Mouse (Mus musculus) heart, embryonic 13.5 days (tissue): ENCODE data around the gene Wipf1. TPM values are rescaled to one million over a fixed set of nuclear protein-coding genes. Genes with fewer than 3 reads are reported as not detected.

Source experiments
- ATAC-seq: fragments of 200-750 bp; cut with Nextera tagmentation; 2 replicates; pipeline ENCODE4 v1.8.0; 2017; ENCODE audit warnings: moderate TSS enrichment; ENCODE audit not compliant: insufficient number of reproducible peaks, low FRiP score, low TSS enrichment; ENCODE audit errors: extremely low read depth
- H3K27ac ChIP-seq: fragments of 300-500 bp; sonication (generic); replicated peaks from 2 replicates; pipeline ENCODE4 v1.5.1; 2015; ENCODE audit warnings: moderate library complexity, mild to moderate bottlenecking, inconsistent platforms
- H3K27me3 ChIP-seq: fragments of 300-500 bp; sonication (generic); replicated peaks from 2 replicates; pipeline ENCODE4 v1.6.1; 2015; ENCODE audit warnings: mild to moderate bottlenecking, inconsistent platforms
- H3K36me3 ChIP-seq: fragments of 300-500 bp; sonication (generic); 2 replicates; pipeline ENCODE4 v1.6.1; 2015; ENCODE audit warnings: mild to moderate bottlenecking, inconsistent platforms
- H3K4me1 ChIP-seq: fragments of 300-500 bp; sonication (generic); 2 replicates; pipeline ENCODE4 v1.6.1; 2015; ENCODE audit warnings: inconsistent platforms
- H3K4me2 ChIP-seq: fragments of 300-500 bp; sonication (generic); 2 replicates; pipeline ENCODE4 v1.6.1; 2015; ENCODE audit warnings: inconsistent platforms, mild to moderate bottlenecking, moderate library complexity
- H3K4me3 ChIP-seq: fragments of 300-500 bp; sonication (generic); 2 replicates; pipeline ENCODE4 v1.5.1; 2015; ENCODE audit warnings: moderate library complexity, mild to moderate bottlenecking, inconsistent platforms
- H3K9ac ChIP-seq: fragments of 300-500 bp; sonication (generic); 2 replicates; pipeline ENCODE4 v1.6.1; 2015; ENCODE audit warnings: inconsistent platforms, mild to moderate bottlenecking, moderate library complexity
- H3K9me3 ChIP-seq: fragments of 300-500 bp; sonication (generic); 2 replicates; pipeline ENCODE4 v1.6.1; 2016; ENCODE audit warnings: inconsistent platforms
- WGBS: fragments of 180-500 bp; shearing (Covaris S2); methylation state at CpG from one replicate; pipeline ENCODE4 v1.1.7; 2015; ENCODE audit warnings: mixed read lengths; 5-methylcytosine and 5-hydroxymethylcytosine counted together
- polyA plus RNA-seq: library from polyadenylated mRNA; unstranded; fragments of >200 nt; fragmentation: Nextera tagmentation; extraction: Ambion mirVana; gene quantifications from 2 replicates; pipeline ENCODE4 v1.2.1, GENCODE M21; 2015

Gene Wipf1
- polyA plus RNA-seq, 1 experiment from 2014 or later, result 5.0 TPM

DNA sequence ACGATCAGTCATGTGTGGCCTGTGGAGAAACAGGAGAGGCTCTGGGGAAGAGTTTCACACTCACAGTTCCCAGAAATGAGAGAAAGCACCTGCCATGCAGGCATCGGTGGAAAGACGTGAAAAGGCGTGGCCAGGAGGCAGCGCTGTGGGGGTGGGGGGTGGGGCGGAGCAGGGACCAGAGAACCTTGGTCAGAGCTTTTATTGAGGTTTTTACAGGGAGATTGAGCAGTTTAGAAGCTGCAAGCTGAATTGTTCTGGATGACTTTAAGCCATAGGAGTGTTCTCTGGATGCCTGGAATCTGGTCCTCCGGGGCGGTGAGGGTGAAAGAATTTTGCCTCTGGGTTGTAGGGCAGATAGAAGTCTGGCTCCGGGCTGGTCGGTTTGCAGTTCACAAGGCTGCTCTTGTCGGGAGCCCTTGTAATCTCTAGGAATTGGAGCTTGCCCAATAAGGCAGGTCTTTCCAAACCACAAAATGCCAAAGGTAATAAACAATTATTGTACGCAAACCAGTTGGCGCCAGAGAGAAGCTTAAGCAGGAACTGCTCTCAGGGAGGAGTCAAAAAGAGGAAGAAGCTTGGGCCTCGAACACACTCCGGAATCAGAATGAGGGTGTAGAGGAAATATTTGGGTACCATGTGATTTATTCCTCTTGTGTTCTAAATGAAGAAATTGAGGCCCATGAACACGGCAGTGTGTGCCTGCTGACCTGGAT lies 11.1 kb upstream of the Wipf1 start:
- H3K36me3 ChIP-seq, result no peaks in the 10 kb centered on the region
- H3K4me3 ChIP-seq, result peak overlapping the region; percentile 21; the same call in 1 of the 2 replicates
- H3K9me3 ChIP-seq, result no peaks in the 10 kb centered on the region
- peak overlapping the region; percentile 33; the same call in 1 of the 2 replicates for H3K9ac ChIP-seq
- H3K27ac ChIP-seq, result no peak overlapping the region
- no peak for ATAC-seq
- H3K4me1 ChIP-seq, result peaks cover 9% of the 10 kb centered on the region
- WGBS, result 31% methylated on average over 16 of the region's 16 CpGs
- peaks cover 22% of the 10 kb centered on the region for H3K27me3 ChIP-seq
- peak overlapping the region; percentile 53 for H3K4me2 ChIP-seq

DNA sequence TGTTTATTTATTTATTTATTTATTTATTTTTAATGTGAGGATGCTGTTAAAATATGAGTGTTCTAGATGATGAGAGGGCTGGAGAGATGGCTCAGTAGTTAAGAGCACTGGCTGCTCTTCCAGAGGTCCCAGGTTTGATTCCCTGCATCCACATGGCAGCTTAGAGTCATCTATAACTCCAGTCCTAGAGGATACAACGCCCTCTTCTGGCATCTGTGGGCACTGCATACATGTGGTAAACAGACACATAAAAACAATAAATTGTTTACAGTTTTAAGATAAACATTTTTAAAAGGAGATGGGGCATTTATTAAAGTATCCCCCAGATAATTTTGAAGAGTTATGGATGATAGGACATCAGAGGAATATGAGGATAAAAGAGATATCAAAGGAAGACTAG lies 10.2 kb upstream of the Wipf1 start:
- Histone ChIP-seq H3K4me2 (no peak overlapping the region), H3K9ac (no peak overlapping the region), H3K4me3 (no peak overlapping the region), H3K27ac (no peak overlapping the region), H3K9me3 (no peaks in the 10 kb centered on the region), H3K27me3 (peaks cover 22% of the 10 kb centered on the region), H3K4me1 (peaks cover 9% of the 10 kb centered on the region), H3K36me3 (no peaks in the 10 kb centered on the region)
- WGBS, result 22% methylated on average over 1 of the region's 1 CpGs
- no peak for ATAC-seq

DNA sequence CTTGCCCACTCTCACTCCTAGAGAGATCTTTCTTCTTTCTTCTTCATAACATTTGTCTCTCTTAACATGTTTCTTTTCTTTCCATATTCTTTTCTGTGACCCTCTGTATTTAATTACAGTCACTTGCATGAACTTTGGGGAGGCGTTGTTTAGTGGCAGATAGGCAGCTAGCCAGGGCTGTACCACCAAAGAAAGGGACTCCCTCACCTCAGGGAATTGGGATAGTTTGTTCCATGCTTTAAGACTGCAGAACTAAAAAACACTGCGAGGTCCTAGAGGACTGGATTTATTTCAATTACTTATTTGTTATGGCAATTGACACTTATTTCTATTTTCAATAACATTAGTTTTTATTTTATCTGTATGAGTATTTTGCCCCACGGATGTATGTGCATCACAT lies 9.6 kb upstream of the Wipf1 start:
- Histone ChIP-seq H3K36me3 (no peaks in the 10 kb centered on the region), H3K27ac (no peak overlapping the region), H3K9me3 (no peaks in the 10 kb centered on the region), H3K4me3 (no peak overlapping the region), H3K9ac (no peak overlapping the region), H3K27me3 (peaks cover 20% of the 10 kb centered on the region), H3K4me2 (no peak overlapping the region), H3K4me1 (peaks cover 9% of the 10 kb centered on the region)
- 73% methylated on average over 3 of the region's 3 CpGs for WGBS
- no peak for ATAC-seq

DNA sequence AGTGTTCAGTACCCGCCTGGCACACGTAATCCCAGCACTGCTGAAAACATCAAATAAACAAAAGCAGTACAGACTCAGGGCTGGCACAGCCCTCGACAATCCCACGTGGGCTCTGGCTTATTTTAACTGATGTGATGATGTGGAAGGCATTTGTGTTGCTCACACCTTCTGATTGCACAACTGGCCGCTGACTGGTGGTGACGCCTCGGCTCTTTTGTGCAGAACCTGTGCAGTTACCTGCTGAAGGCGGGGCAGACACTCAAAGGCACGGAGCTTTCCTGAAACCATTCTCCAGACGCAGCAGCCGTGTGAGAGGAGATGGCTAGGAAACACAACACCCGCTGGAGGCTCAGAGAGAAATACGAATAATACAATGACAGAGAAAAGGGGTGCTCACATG lies 9.1 kb upstream of the Wipf1 start:
- peaks cover 9% of the 10 kb centered on the region for H3K4me1 ChIP-seq
- no peak overlapping the region for H3K27ac ChIP-seq
- H3K27me3 ChIP-seq, result peaks cover 15% of the 10 kb centered on the region; the same call in 1 of the 2 replicates
- no peak overlapping the region for H3K4me2 ChIP-seq
- no peak overlapping the region for H3K9ac ChIP-seq
- H3K36me3 ChIP-seq, result no peaks in the 10 kb centered on the region
- no peak overlapping the region for H3K4me3 ChIP-seq
- ATAC-seq, result no peak
- 53% methylated on average over 13 of the region's 13 CpGs for WGBS
- no peaks in the 10 kb centered on the region for H3K9me3 ChIP-seq

DNA sequence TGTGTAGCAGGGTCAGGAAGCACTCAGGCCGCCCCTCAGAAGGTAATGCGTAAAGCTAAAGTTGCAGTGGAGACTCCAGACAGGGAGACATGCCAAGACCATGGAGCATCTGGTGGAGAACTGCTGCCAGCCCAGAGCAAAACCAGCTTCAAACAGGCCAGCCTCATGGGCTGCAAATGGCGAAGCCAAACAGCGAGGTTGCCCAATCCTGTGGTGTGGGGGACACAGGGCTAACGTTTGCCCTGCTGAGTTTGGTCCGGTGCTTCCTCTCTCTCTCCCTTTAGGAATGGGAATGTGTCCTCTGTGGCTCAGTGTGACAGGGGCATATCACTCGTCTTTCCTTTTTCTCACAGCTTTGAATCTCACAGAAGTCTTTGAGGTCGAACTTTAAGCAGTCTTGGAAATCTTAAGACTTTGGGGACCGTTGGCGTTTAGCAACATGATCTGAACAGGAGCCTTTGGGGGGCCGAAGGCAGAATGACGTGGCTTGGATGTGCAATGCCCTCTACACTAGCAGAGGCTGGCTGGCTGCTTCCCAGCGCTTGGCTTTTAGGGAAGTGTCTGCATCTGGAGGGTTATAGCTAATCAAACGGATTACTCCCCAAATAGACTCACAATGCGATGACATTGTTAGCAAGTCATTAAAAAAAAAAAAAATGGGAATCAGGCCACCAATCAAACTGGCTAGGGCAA lies 6.7 kb upstream of the Wipf1 start:
- Histone ChIP-seq H3K9ac (no peak overlapping the region), H3K36me3 (no peaks in the 10 kb centered on the region), H3K27ac (no peak overlapping the region), H3K27me3 (no peaks in the 10 kb centered on the region), H3K4me3 (no peak overlapping the region), H3K4me1 (peaks cover 9% of the 10 kb centered on the region), H3K4me2 (no peak overlapping the region), H3K9me3 (no peaks in the 10 kb centered on the region)
- 71% methylated on average over 15 of the region's 15 CpGs for whole genome bisulfite sequencing
- no peak for ATAC-seq

DNA sequence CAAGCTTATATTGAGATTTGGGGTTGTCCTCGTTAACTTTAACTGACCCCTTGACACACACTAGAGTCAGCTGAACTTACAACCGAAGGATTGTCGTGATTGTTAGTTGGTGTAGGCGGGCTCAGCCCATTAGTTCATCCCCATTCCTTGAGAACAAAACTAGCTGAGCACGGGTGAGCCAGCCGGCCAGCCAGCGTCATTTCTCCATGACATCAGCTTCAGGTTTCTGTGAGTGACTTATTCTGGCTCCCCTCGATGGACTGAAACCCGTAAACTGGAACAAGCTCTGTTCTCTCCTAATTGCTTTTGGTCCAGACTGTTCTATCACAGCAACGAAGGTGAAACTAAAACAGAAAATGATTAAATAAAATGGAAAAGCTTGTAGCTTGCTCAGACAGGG lies 5.2 kb upstream of the Wipf1 start:
- Histone ChIP-seq H3K36me3 (no peaks in the 10 kb centered on the region), H3K27me3 (no peaks in the 10 kb centered on the region), H3K9me3 (no peaks in the 10 kb centered on the region), H3K4me2 (no peak overlapping the region), H3K4me1 (peaks cover 7% of the 10 kb centered on the region; the same call in 1 of the 2 replicates), H3K27ac (no peak overlapping the region), H3K9ac (no peak overlapping the region), H3K4me3 (no peak overlapping the region)
- 75% methylated on average over 10 of the region's 10 CpGs for WGBS
- ATAC-seq, result no peak

DNA sequence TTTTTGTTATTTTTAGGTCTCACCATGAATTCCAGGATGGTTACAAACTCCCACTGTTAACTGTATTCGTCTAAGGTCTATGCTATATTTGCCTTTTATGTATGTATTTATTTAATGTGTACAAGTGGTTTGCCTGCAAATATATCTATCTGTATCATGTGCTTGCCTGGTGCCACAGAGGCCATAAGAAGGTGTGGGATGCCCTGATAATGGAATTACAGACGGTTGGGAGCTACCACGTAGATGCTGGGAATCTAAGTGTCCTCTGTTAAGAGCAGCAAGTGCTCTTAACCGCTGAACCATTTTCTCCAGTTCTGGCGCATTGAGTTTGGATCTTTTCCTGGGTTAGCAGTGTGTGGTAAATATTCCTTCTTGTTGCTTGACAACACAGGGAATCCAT lies 953 bp upstream of the Wipf1 start:
- no peak overlapping the region for H3K9ac ChIP-seq
- no peaks in the 10 kb centered on the region for H3K27me3 ChIP-seq
- peaks cover 24% of the 10 kb centered on the region for H3K4me1 ChIP-seq
- H3K9me3 ChIP-seq, result no peaks in the 10 kb centered on the region
- 66% methylated on average over 5 of the region's 5 CpGs for WGBS
- H3K4me2 ChIP-seq, result no peak overlapping the region
- no peak overlapping the region for H3K27ac ChIP-seq
- H3K36me3 ChIP-seq, result no peaks in the 10 kb centered on the region
- ATAC-seq, result no peak
- no peak overlapping the region for H3K4me3 ChIP-seq

DNA sequence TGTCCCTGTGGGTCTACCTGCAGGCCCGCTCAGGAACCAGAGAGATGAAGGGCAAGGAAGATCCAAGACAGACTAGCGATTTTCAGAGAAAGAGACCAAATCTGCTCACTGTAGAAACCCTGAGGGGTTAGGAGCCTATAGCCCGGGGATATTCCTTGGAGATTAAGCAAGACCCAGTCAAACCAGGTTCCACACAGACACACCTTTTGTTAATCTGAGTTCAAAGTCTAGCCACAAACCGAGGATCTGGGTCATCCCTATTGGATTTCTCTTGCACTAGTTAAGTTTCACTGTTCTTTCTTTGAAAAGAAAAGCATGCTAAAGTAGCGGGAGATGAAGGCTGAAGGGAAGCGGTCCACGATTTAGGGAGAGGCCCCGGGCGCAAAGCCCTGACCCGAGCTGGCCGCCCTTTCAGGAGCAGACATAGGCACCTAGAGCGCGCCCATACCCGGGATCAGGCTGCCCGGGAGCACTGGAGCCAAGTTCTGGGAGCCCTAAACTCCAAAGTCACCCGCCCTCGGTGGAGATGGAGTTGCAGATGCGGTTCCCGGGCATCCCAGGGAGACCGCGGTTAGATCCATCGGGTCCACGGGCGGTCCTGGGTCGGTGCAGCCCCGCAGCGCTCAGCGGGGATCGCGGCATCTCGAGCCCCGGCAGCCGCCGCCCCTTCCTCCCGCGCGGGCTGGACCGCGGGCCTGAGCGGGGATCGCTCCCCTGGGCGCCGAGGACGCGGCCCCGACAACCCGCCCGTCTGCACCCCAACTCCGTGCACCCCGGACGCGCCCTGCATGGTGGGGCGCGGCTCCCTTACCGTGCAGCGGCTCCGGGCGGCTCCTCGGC lies 798 bp downstream of the Wipf1 start:
- WGBS, result 3% methylated on average over 59 of the region's 59 CpGs
- Histone ChIP-seq H3K9me3 (no peaks in the 10 kb centered on the region), H3K4me3 (peak overlapping the region; percentile 91), H3K36me3 (no peaks in the 10 kb centered on the region), H3K4me2 (peak overlapping the region; percentile 94), H3K27me3 (no peaks in the 10 kb centered on the region), H3K4me1 (peaks cover 24% of the 10 kb centered on the region), H3K9ac (peak overlapping the region; percentile 97), H3K27ac (peak overlapping the region; percentile 81)
- ATAC-seq, result no peak

DNA sequence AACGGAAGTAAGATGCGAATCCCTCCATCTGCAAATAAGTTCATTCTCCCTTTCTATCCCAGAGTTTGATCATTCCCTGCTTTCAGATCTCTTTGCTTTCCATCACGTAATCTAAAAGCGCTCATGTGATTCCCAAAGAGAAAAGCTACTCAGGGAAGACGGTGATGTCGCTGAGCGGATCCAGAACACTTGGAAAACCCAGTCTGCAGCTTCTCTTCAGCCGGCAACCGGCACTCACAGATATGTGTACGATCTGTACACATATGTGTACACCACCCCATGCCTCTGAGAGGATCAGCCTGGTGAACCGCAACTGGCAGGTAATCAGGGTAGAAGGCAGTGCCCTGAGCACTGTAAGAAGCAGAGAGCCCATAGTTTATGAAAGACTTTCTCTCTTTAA lies 1.6 kb downstream of the Wipf1 start:
- H3K9me3 ChIP-seq, result no peaks in the 10 kb centered on the region
- H3K4me1 ChIP-seq, result peaks cover 30% of the 10 kb centered on the region
- WGBS, result 74% methylated on average over 11 of the region's 11 CpGs
- H3K4me3 ChIP-seq, result peak overlapping the region; percentile 91
- no peaks in the 10 kb centered on the region for H3K27me3 ChIP-seq
- H3K36me3 ChIP-seq, result no peaks in the 10 kb centered on the region
- H3K27ac ChIP-seq, result no peak overlapping the region
- H3K9ac ChIP-seq, result peak overlapping the region; percentile 55
- ATAC-seq, result no peak
- peak overlapping the region; percentile 94 for H3K4me2 ChIP-seq

DNA sequence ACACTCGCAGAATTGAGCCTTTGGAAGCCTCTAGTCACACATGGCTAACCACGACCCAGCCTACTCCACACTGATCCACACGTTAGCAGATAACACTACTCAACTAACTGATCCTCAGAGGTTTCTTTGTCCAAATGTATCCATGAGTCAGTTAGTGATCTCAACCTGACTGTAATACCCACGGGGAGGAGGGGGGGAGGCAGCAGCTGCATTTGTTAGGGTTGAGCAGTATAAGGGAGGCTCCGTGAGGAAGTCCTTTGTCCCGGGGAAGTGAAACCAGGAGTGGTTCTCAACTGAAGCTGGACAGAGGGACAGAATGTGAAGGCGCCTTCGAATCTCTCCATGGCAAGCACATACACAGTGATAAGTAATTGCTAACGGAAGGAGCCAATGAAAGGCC lies 2.8 kb downstream of the Wipf1 start:
- ATAC-seq, result no peak
- H3K9ac ChIP-seq, result no peak overlapping the region
- H3K27me3 ChIP-seq, result no peaks in the 10 kb centered on the region
- WGBS, result 66% methylated on average over 9 of the region's 9 CpGs
- no peak overlapping the region for H3K27ac ChIP-seq
- no peaks in the 10 kb centered on the region for H3K36me3 ChIP-seq
- H3K9me3 ChIP-seq, result no peaks in the 10 kb centered on the region
- H3K4me3 ChIP-seq, result no peak overlapping the region
- H3K4me2 ChIP-seq, result peak overlapping the region; percentile 94; the same call in 1 of the 2 replicates
- H3K4me1 ChIP-seq, result peaks cover 42% of the 10 kb centered on the region

DNA sequence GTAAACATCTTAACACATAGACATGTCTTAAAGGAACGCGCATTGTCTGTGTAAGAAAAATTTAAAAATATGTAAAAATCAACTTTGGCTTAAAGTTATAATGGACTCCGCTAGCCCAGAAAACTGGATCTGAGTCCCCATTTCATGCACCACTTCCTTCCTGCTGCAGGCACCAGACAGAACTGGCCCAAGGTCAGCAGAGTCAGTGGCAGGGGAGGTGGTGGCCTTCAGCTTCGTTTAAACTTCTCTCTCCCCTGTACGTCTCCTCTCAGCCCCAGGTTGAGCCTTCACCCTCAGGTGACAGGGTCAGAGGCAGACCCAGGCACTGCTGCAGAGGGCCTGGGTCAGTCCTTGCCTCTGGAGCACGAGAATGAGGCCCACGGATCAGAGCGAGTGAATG lies 6.6 kb downstream of the Wipf1 start:
- H3K9ac ChIP-seq, result peak overlapping the region; percentile 58; the same call in 1 of the 2 replicates

More for the DNA sequence above, 6.6 kb downstream of the Wipf1 start:
- H3K9me3 ChIP-seq, result no peaks in the 10 kb centered on the region
- no peaks in the 10 kb centered on the region for H3K27me3 ChIP-seq
- no peak for ATAC-seq
- peak overlapping the region; percentile 59 for H3K27ac ChIP-seq
- H3K36me3 ChIP-seq, result no peaks in the 10 kb centered on the region
- H3K4me2 ChIP-seq, result 0 out of 2 replicates have a peak overlapping the region, but pooled peaks have one; percentile 3
- H3K4me1 ChIP-seq, result peaks cover 34% of the 10 kb centered on the region
- H3K4me3 ChIP-seq, result no peak overlapping the region
- WGBS, result 50% methylated on average over 8 of the region's 8 CpGs
